ENCODE assay signal across 26 mouse cellular contexts in the genomic region with DNA sequence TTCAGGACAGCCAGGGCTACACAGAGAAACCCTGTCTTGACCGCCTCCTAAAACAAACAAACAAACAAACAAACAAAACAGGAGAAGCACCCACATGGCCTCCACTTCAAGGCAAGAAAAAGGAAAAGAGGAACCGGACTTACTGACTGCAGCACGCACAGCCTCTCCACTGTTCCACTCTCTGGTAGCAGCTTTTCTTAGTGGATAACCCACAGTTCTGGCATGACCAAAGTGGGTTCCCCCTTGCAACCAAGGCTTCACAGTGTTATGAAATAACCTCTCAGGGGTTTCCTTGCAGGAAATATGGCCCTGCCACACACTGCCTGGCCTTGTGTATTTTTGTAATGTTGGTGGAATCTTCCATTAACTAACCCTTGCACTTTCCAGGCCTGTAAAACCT. TPM values are rescaled to one million over a fixed set of nuclear protein-coding genes. Genes with fewer than 3 reads are reported as not detected.
DNase-seq lines count a peak whose midpoint lies in the region; ATAC-seq and TF ChIP-seq lines count a peak whose summit lies in the region.
"Had no signal": no experiment of that assay in that cellular context is flagged by ENCODE, and none has a peak within 500 bp of the region (broad histone marks: within the 10 kb centered on the region; RNA-seq: fewer than 3 reads in every experiment).

No protein-coding gene starts in this region.

- H3K4me1 ChIP-seq in bone marrow macrophage, adult 2 months (ENCODE audit: control insufficient read depth, insufficient read depth, low read length), result peaks cover 20% of the 10 kb centered on the region
- 0 out of 2 replicates have a peak, but pooled peaks cover 5% of the 10 kb centered on the region for H3K4me1 ChIP-seq in intestine, embryonic 15.5 days (replicated peaks)
- H3K4me1 ChIP-seq in liver, postnatal 0 days (ENCODE audit: insufficient read depth), result peaks cover 29% of the 10 kb centered on the region
- H3K4me1 ChIP-seq in forebrain, embryonic 15.5 days, result peaks cover 3% of the 10 kb centered on the region
- H3K4me1 ChIP-seq: forebrain, embryonic 13.5 days; heart, embryonic 13.5 days; hindbrain, embryonic 12.5 days had no signal

- no peak overlapping the region for H3K4me2 ChIP-seq in intestine, embryonic 15.5 days (replicated peaks)
- no peak overlapping the region for H3K4me2 ChIP-seq in liver, postnatal 0 days (ENCODE audit: low read depth, low read length)
- H3K4me2 ChIP-seq in forebrain, embryonic 15.5 days (replicated peaks), result no peak overlapping the region
- H3K4me2 ChIP-seq: forebrain, embryonic 13.5 days; heart, embryonic 13.5 days; hindbrain, embryonic 12.5 days had no signal

- 0 out of 2 replicates have a peak, but pooled peaks cover 5% of the 10 kb centered on the region for H3K9me3 ChIP-seq in intestine, embryonic 15.5 days
- H3K9me3 ChIP-seq in liver, postnatal 0 days (ENCODE audit: low read length), result no peaks in the 10 kb centered on the region
- H3K9me3 ChIP-seq in forebrain, embryonic 15.5 days, result peaks cover 6% of the 10 kb centered on the region; the same call in 1 of the 2 replicates
- H3K9me3 ChIP-seq: heart, embryonic 13.5 days had no signal

- no peak for ATAC-seq in intestine, embryonic 15.5 days
- ATAC-seq in liver, postnatal 0 days, result no peak
- ATAC-seq in forebrain, embryonic 15.5 days (replicated peaks), result no peak
- ATAC-seq: CD4-positive, CD25-positive, alpha-beta regulatory T cell, adult 4 months; forebrain, embryonic 13.5 days; hindbrain, postnatal 0 days had no signal

- no peak overlapping the region for H3K4me3 ChIP-seq in bone marrow macrophage, adult 2 months (ENCODE audit: insufficient read depth, low read length)
- H3K4me3 ChIP-seq in intestine, embryonic 15.5 days (replicated peaks), result no peak overlapping the region
- no peak overlapping the region for H3K4me3 ChIP-seq in liver, postnatal 0 days (ENCODE audit: low read depth, low read length)
- H3K4me3 ChIP-seq in layer of hippocampus, adult 2 months, result no peak overlapping the region
- no peak overlapping the region for H3K4me3 ChIP-seq in forebrain, embryonic 15.5 days
- H3K4me3 ChIP-seq: embryonic facial prominence, embryonic 10.5 days; forebrain, embryonic 13.5 days; gastrocnemius, adult 2 months; heart, embryonic 13.5 days; hindbrain, embryonic 12.5 days had no signal

- TF ChIP-seq POLR2A in bone marrow macrophage, adult 2 months (IDR thresholded peaks at IDR 0.05; ENCODE audit: borderline replicate concordance, low read depth, low read length), result no peak

- no peak for TF ChIP-seq EP300 in liver, postnatal 0 days (IDR thresholded peaks at IDR 0.05; ENCODE audit: low read depth)

- 91% methylated on average over 3 of the region's 3 CpGs for WGBS in intestine, embryonic 15.5 days
- WGBS in liver, postnatal 0 days (ENCODE audit: insufficient replicate concordance), result 62% methylated on average over 3 of the region's 3 CpGs
- 94% methylated on average over 3 of the region's 3 CpGs for WGBS in forebrain, embryonic 15.5 days

- peaks cover 13% of the 10 kb centered on the region; the same call in 1 of the 2 replicates for H3K27me3 ChIP-seq in intestine, embryonic 15.5 days (replicated peaks)
- peaks cover 10% of the 10 kb centered on the region for H3K27me3 ChIP-seq in liver, postnatal 0 days (ENCODE audit: insufficient read depth, low read length)
- H3K27me3 ChIP-seq in forebrain, embryonic 15.5 days, result peaks cover 11% of the 10 kb centered on the region; the same call in 1 of the 2 replicates

- 0 out of 2 replicates have a peak overlapping the region, but pooled peaks have one; percentile 0 for H3K27ac ChIP-seq in bone marrow macrophage, adult 2 months (ENCODE audit: insufficient read depth, low read depth, low read length)
- H3K27ac ChIP-seq in intestine, embryonic 15.5 days, result peak overlapping the region; percentile 39; the same call in 1 of the 2 replicates
- peak overlapping the region; percentile 60; the same call in 1 of the 2 replicates for H3K27ac ChIP-seq in liver, postnatal 0 days (ENCODE audit: low read depth)
- no peak overlapping the region for H3K27ac ChIP-seq in layer of hippocampus, adult 2 months
- no peak overlapping the region for H3K27ac ChIP-seq in forebrain, embryonic 15.5 days (replicated peaks)
- H3K27ac ChIP-seq: embryonic facial prominence, embryonic 10.5 days; forebrain, embryonic 13.5 days; gastrocnemius, adult 2 months; heart, embryonic 13.5 days; hindbrain, embryonic 12.5 days; hindbrain, postnatal 0 days had no signal

- peak; percentile 11 for DNase-seq in 416B (ENCODE audit: low read depth)
- DNase-seq in liver, postnatal 0 days, result no peak
- DNase-seq in layer of hippocampus, adult 2 months (ENCODE audit: low spot score in 2 of 2), result no peak
- no peak for DNase-seq in kidney, adult 9 months
- DNase-seq: adrenal gland, adult 8-10 months; B cell, adult 2 months; cerebellum, adult 11-12 months; cerebellum, adult 9-10 months; cerebellum, postnatal 25 days; gastrocnemius, adult 2 months; gastrocnemius, postnatal 25 days; heart, adult 11 months; heart, postnatal 36 days had no signal

- no peak for TF ChIP-seq CTCF in bone marrow macrophage, adult 2 months (IDR thresholded peaks at IDR 0.05; ENCODE audit: low read depth, low read length)
- TF ChIP-seq CTCF in liver, postnatal 0 days (IDR thresholded peaks at IDR 0.05; ENCODE audit: low read depth), result no peak
- TF ChIP-seq CTCF in layer of hippocampus, adult 2 months (conservative IDR thresholded peaks at IDR 0.05), result no peak

- H3K9ac ChIP-seq in intestine, embryonic 15.5 days, result no peak overlapping the region
- no peak overlapping the region for H3K9ac ChIP-seq in liver, postnatal 0 days (replicated peaks)
- H3K9ac ChIP-seq in forebrain, embryonic 15.5 days (replicated peaks), result no peak overlapping the region
- H3K9ac ChIP-seq: forebrain, embryonic 13.5 days; heart, embryonic 13.5 days; hindbrain, embryonic 12.5 days had no signal

- H3K36me3 ChIP-seq in intestine, embryonic 15.5 days, result no peaks in the 10 kb centered on the region
- H3K36me3 ChIP-seq in liver, postnatal 0 days (replicated peaks; ENCODE audit: insufficient read depth, low read length), result no peaks in the 10 kb centered on the region
- H3K36me3 ChIP-seq in forebrain, embryonic 15.5 days, result no peaks in the 10 kb centered on the region
- H3K36me3 ChIP-seq: embryonic facial prominence, embryonic 10.5 days; G1E; heart, embryonic 13.5 days; hindbrain, embryonic 12.5 days had no signal

RNA-seq across cellular contexts. Expression of a gene that starts 4.8 kb away (rescaled TPM):
- not detected in 2 replicates for polyA plus RNA-seq in bone marrow macrophage, adult 2 months (2012; ENCODE audit: insufficient read depth, insufficient read length, missing spikeins)
- 5.2 and 6.1 TPM in 2 replicates for polyA plus RNA-seq in intestine, embryonic 15.5 days (2015; fragmentation: Nextera tagmentation; extraction: Ambion mirVana)
- 30.8 and 38.3 TPM in 2 replicates for polyA plus RNA-seq in liver, postnatal 0 days (2015; fragmentation: Nextera tagmentation; extraction: Ambion mirVana)
- total RNA-seq in layer of hippocampus, adult 2 months (2021), result 10 to 100 TPM in 1 of 2 experiments, 1 to 10 TPM in 1; 9.8 to 11.9 TPM
- 10.5 and 10.6 TPM in 2 replicates for polyA plus RNA-seq in forebrain, embryonic 15.5 days (2015; fragmentation: Nextera tagmentation; extraction: Ambion mirVana)
- total RNA-seq: gastrocnemius, postnatal 25 days; heart, postnatal 36 days had no signal
- polyA plus RNA-seq: CD4-positive, CD25-positive, alpha-beta regulatory T cell, adult 4 months; G1E; heart, postnatal 0 days had no signal

RNA-seq across cellular contexts. Expression of a gene that starts 23.4 kb away (rescaled TPM):
- polyA plus RNA-seq in bone marrow macrophage, adult 2 months (2012; ENCODE audit: insufficient read depth, insufficient read length, missing spikeins), result 70.2 and 83.4 TPM in 2 replicates
- polyA plus RNA-seq in intestine, embryonic 15.5 days (2015; fragmentation: Nextera tagmentation; extraction: Ambion mirVana), result 143 and 152 TPM in 2 replicates
- polyA plus RNA-seq in liver, postnatal 0 days (2015; fragmentation: Nextera tagmentation; extraction: Ambion mirVana), result 60.0 and 68.1 TPM in 2 replicates
- 100 to 1,000 TPM; 105 to 111 TPM for total RNA-seq in layer of hippocampus, adult 2 months (2021)
- 175 and 182 TPM in 2 replicates for polyA plus RNA-seq in forebrain, embryonic 15.5 days (2015; fragmentation: Nextera tagmentation; extraction: Ambion mirVana)

RNA-seq across cellular contexts. Expression of a gene that starts 24.2 kb away (rescaled TPM):
- not detected in 2 replicates for polyA plus RNA-seq in bone marrow macrophage, adult 2 months (2012; ENCODE audit: insufficient read depth, insufficient read length, missing spikeins)
- polyA plus RNA-seq in intestine, embryonic 15.5 days (2015; fragmentation: Nextera tagmentation; extraction: Ambion mirVana), result not detected in 2 replicates
- 0.09 TPM in 2 replicates for polyA plus RNA-seq in liver, postnatal 0 days (2015; fragmentation: Nextera tagmentation; extraction: Ambion mirVana)
- total RNA-seq in layer of hippocampus, adult 2 months (2021), result 1 to 10 TPM; 1.2 TPM
- polyA plus RNA-seq in forebrain, embryonic 15.5 days (2015; fragmentation: Nextera tagmentation; extraction: Ambion mirVana), result 0.23 and 0.66 TPM in 2 replicates
- total RNA-seq: adrenal gland, adult 8-10 months; adrenal gland, postnatal 4 days; G1E; gastrocnemius, adult 2 months; gastrocnemius, postnatal 25 days; heart, postnatal 36 days had no signal
- polyA plus RNA-seq: CD4-positive, CD25-positive, alpha-beta regulatory T cell, adult 4 months; embryonic facial prominence, embryonic 10.5 days; embryonic facial prominence, embryonic 14.5 days; forebrain, embryonic 13.5 days; G1E; heart, embryonic 13.5 days; heart, postnatal 0 days; hindbrain, embryonic 12.5 days had no signal

Comparison
In these comparisons a context has a peak if more than half of its experiments do, and no peak if none do; other contexts are left out.
1. H3K27ac ChIP-seq: peak in bone marrow macrophage, adult 2 months (single experiment), intestine, embryonic 15.5 days (single experiment) and liver, postnatal 0 days (single experiment); none in layer of hippocampus, adult 2 months (single experiment) and forebrain, embryonic 15.5 days (single experiment).